Mouse (Mus musculus) liver, embryonic 15.5 days (tissue): ENCODE measurements around the gene Lmf2. TPM values are rescaled to one million over a fixed set of nuclear protein-coding genes. Genes with fewer than 3 reads are reported as not detected.

Experiments
- ATAC-seq: fragments of 200-750 bp; cut with Nextera tagmentation; 2 replicates; pipeline ENCODE4 v1.8.0; 2017; ENCODE audit warnings: moderate number of reproducible peaks, mild to moderate bottlenecking, moderate library complexity; ENCODE audit not compliant: insufficient read depth
- H3K27ac ChIP-seq: fragments of 300-500 bp; sonication (generic); replicated peaks from 2 replicates; pipeline ENCODE4 v1.5.1; 2015; ENCODE audit warnings: mild to moderate bottlenecking, inconsistent platforms
- H3K27me3 ChIP-seq: fragments of 300-500 bp; sonication (generic); 2 replicates; pipeline ENCODE4 v1.6.1; 2015; ENCODE audit warnings: mild to moderate bottlenecking, inconsistent platforms
- H3K36me3 ChIP-seq: fragments of 300-500 bp; sonication (generic); replicated peaks from 2 replicates; pipeline ENCODE4 v1.6.1; 2015; ENCODE audit warnings: moderate library complexity, mild to moderate bottlenecking, inconsistent platforms
- H3K4me1 ChIP-seq: fragments of 300-500 bp; sonication (generic); replicated peaks from 2 replicates; pipeline ENCODE4 v1.6.1; 2015; ENCODE audit warnings: inconsistent platforms
- H3K4me2 ChIP-seq: fragments of 300-500 bp; sonication (generic); 2 replicates; pipeline ENCODE4 v1.6.1; 2015; ENCODE audit warnings: moderate library complexity, mild to moderate bottlenecking, inconsistent platforms
- H3K4me3 ChIP-seq: fragments of 300-500 bp; sonication (generic); replicated peaks from 2 replicates; pipeline ENCODE4 v1.5.1; 2015; ENCODE audit warnings: mild to moderate bottlenecking, inconsistent platforms
- H3K9ac ChIP-seq: fragments of 300-500 bp; sonication (generic); 2 replicates; pipeline ENCODE4 v1.6.1; 2015; ENCODE audit warnings: moderate library complexity, mild to moderate bottlenecking, inconsistent platforms
- H3K9me3 ChIP-seq: fragments of 300-500 bp; sonication (generic); replicated peaks from 2 replicates; pipeline ENCODE4 v1.6.1; 2016; ENCODE audit warnings: inconsistent platforms
- WGBS: fragments of 180-500 bp; shearing (Covaris S2); methylation state at CpG from one replicate; pipeline ENCODE4 v1.1.7; 2015; ENCODE audit warnings: mixed read lengths; ENCODE audit not compliant: insufficient replicate concordance; 5-methylcytosine and 5-hydroxymethylcytosine counted together
- polyA plus RNA-seq: library from polyadenylated mRNA; unstranded; fragments of >200 nt; fragmentation: Nextera tagmentation; extraction: Ambion mirVana; gene quantifications from 2 replicates; pipeline ENCODE4 v1.2.1, GENCODE M21; 2015

Gene Lmf2
- polyA plus RNA-seq, 1 experiment from 2014 or later: 30.9 TPM

- Histone ChIP-seq H3K4me3 (peak within 1 kb of the TSS; percentile 43), H3K4me2 (peak within 1 kb of the TSS; percentile 77), H3K27ac (no peak within 1 kb of the TSS), H3K27me3 (peaks cover 57% of the 10 kb centered on the region), H3K9me3 (no peaks in the 10 kb centered on the region), H3K36me3 (no peaks in the 10 kb centered on the region), H3K9ac (peak within 1 kb of the TSS; percentile 21; the same call in 1 of the 2 replicates), H3K4me1 (peaks cover 38% of the 10 kb centered on the region)
- WGBS: 2% methylated on average over 32 of the region's 33 CpGs
- peak; percentile 16; the same call in 1 of the 2 replicates for ATAC-seq
Measured at GRCm38 (mm10) chr15:89378831-89379401, 23.5 kb upstream of the Lmf2 start, which contains the start of gene Odf3b. TSS of gene Odf3b (minus strand) at chr15:89379282.

GRCm38 (mm10) chr15:89377938-89378828 is 22.7 kb upstream of the Lmf2 start:
- peak overlapping the region; percentile 77 for H3K4me2 ChIP-seq
- no peaks in the 10 kb centered on the region for H3K36me3 ChIP-seq
- peak overlapping the region; percentile 43 for H3K4me3 ChIP-seq
- peaks cover 46% of the 10 kb centered on the region for H3K4me1 ChIP-seq
- H3K27ac ChIP-seq: no peak overlapping the region
- H3K9ac ChIP-seq: peak overlapping the region; percentile 21; the same call in 1 of the 2 replicates
- peaks cover 57% of the 10 kb centered on the region for H3K27me3 ChIP-seq
- no peak for ATAC-seq
- no peaks in the 10 kb centered on the region for H3K9me3 ChIP-seq
- 18% methylated on average over 46 of the region's 46 CpGs for WGBS

- Histone ChIP-seq H3K27ac (no peak overlapping the region), H3K9ac (no peak overlapping the region), H3K4me2 (peak overlapping the region; percentile 23; the same call in 1 of the 2 replicates), H3K36me3 (peaks cover 6% of the 10 kb centered on the region), H3K4me1 (peaks cover 54% of the 10 kb centered on the region), H3K27me3 (peaks cover 51% of the 10 kb centered on the region), H3K9me3 (no peaks in the 10 kb centered on the region), H3K4me3 (no peak overlapping the region)
- no peak for ATAC-seq
- 13% methylated on average over 18 of the region's 18 CpGs for whole genome bisulfite sequencing
Measured at GRCm38 (mm10) chr15:89377362-89377761, 21.9 kb upstream of the Lmf2 start.

- no peak within 1 kb of the TSS for H3K4me3 ChIP-seq
- H3K9me3 ChIP-seq: no peaks in the 10 kb centered on the region
- WGBS: 45% methylated on average over 16 of the region's 16 CpGs
Measured at GRCm38 (mm10) chr15:89376957-89377356, 21.5 kb upstream of the Lmf2 start, which contains the start of gene Tymp. TSS of gene Tymp (minus strand) at chr15:89377039.

GRCm38 (mm10) chr15:89376040-89376439 is 20.6 kb upstream of the Lmf2 start:
- peaks cover 46% of the 10 kb centered on the region for H3K27me3 ChIP-seq
- no peak overlapping the region for H3K4me3 ChIP-seq
- peaks cover 58% of the 10 kb centered on the region for H3K4me1 ChIP-seq
- no peak overlapping the region for H3K9ac ChIP-seq
- H3K36me3 ChIP-seq: peaks cover 19% of the 10 kb centered on the region
- WGBS: 65% methylated on average over 7 of the region's 7 CpGs
- no peak for ATAC-seq
- no peak overlapping the region for H3K4me2 ChIP-seq
- no peaks in the 10 kb centered on the region for H3K9me3 ChIP-seq
- H3K27ac ChIP-seq: no peak overlapping the region

More at GRCm38 (mm10) chr15:89376957-89377356, 21.5 kb upstream of the Lmf2 start, which contains the start of gene Tymp:
- H3K27ac ChIP-seq: no peak within 1 kb of the TSS
- peaks cover 48% of the 10 kb centered on the region for H3K27me3 ChIP-seq
- H3K36me3 ChIP-seq: peaks cover 10% of the 10 kb centered on the region
- no peak within 1 kb of the TSS for H3K9ac ChIP-seq
- H3K4me1 ChIP-seq: peaks cover 58% of the 10 kb centered on the region
- no peak for ATAC-seq
- peak within 1 kb of the TSS; percentile 23; the same call in 1 of the 2 replicates for H3K4me2 ChIP-seq

- no peak overlapping the region for H3K27ac ChIP-seq
- H3K9ac ChIP-seq: no peak overlapping the region
- 80% methylated on average over 17 of the region's 17 CpGs for WGBS
- no peaks in the 10 kb centered on the region for H3K9me3 ChIP-seq
- H3K36me3 ChIP-seq: peaks cover 30% of the 10 kb centered on the region
- H3K4me3 ChIP-seq: no peak overlapping the region
- H3K27me3 ChIP-seq: peaks cover 37% of the 10 kb centered on the region
- H3K4me2 ChIP-seq: no peak overlapping the region
- no peak for ATAC-seq
- H3K4me1 ChIP-seq: peaks cover 66% of the 10 kb centered on the region
Measured at GRCm38 (mm10) chr15:89374801-89375534, 19.5 kb upstream of the Lmf2 start.

- ATAC-seq: no peak
- H3K4me1 ChIP-seq: peaks cover 62% of the 10 kb centered on the region
- H3K27me3 ChIP-seq: peaks cover 33% of the 10 kb centered on the region
- 50% methylated on average over 9 of the region's 9 CpGs for WGBS
- H3K4me2 ChIP-seq: peak overlapping the region; percentile 99
- no peaks in the 10 kb centered on the region for H3K9me3 ChIP-seq
- H3K36me3 ChIP-seq: peaks cover 36% of the 10 kb centered on the region
- peak overlapping the region; percentile 82 for H3K4me3 ChIP-seq
- H3K27ac ChIP-seq: 0 out of 2 replicates have a peak overlapping the region, but pooled peaks have one; percentile 89
- peak overlapping the region; percentile 78 for H3K9ac ChIP-seq
Measured at GRCm38 (mm10) chr15:89374340-89374739, 18.9 kb upstream of the Lmf2 start.

- Histone ChIP-seq H3K4me1 (peaks cover 57% of the 10 kb centered on the region), H3K27ac (peak within 1 kb of the TSS; percentile 89)
Measured at GRCm38 (mm10) chr15:89373762-89374248, 18.3 kb upstream of the Lmf2 start, which contains the start of gene Sco2. TSS of gene Sco2 (minus strand) at chr15:89373846.

GRCm38 (mm10) chr15:89373027-89373761 is 17.7 kb upstream of the Lmf2 start:
- Histone ChIP-seq H3K4me1 (peaks cover 51% of the 10 kb centered on the region), H3K36me3 (peaks cover 48% of the 10 kb centered on the region), H3K4me2 (peak overlapping the region; percentile 99), H3K27ac (peak overlapping the region; percentile 89), H3K27me3 (peaks cover 22% of the 10 kb centered on the region), H3K9ac (peak overlapping the region; percentile 78), H3K9me3 (no peaks in the 10 kb centered on the region), H3K4me3 (peak overlapping the region; percentile 82)
- WGBS: under 1% methylated on average over 35 of the region's 35 CpGs
- peak; percentile 81 for ATAC-seq

More at GRCm38 (mm10) chr15:89373762-89374248, 18.3 kb upstream of the Lmf2 start, which contains the start of gene Sco2:
- no peaks in the 10 kb centered on the region for H3K9me3 ChIP-seq
- peak; percentile 71 for ATAC-seq
- WGBS: under 1% methylated on average over 42 of the region's 42 CpGs
- H3K9ac ChIP-seq: peak within 1 kb of the TSS; percentile 78
- H3K36me3 ChIP-seq: peaks cover 42% of the 10 kb centered on the region
- H3K27me3 ChIP-seq: peaks cover 28% of the 10 kb centered on the region
- peak within 1 kb of the TSS; percentile 99 for H3K4me2 ChIP-seq
- H3K4me3 ChIP-seq: peak within 1 kb of the TSS; percentile 82

- peaks cover 47% of the 10 kb centered on the region for H3K4me1 ChIP-seq
- peak overlapping the region; percentile 82 for H3K4me3 ChIP-seq
- no peak for ATAC-seq
- H3K27ac ChIP-seq: peak overlapping the region; percentile 89
- no peaks in the 10 kb centered on the region for H3K9me3 ChIP-seq
- peak overlapping the region; percentile 99 for H3K4me2 ChIP-seq
- peaks cover 54% of the 10 kb centered on the region for H3K36me3 ChIP-seq
- 82% methylated on average over 7 of the region's 7 CpGs for WGBS
- peak overlapping the region; percentile 78; the same call in 1 of the 2 replicates for H3K9ac ChIP-seq
- H3K27me3 ChIP-seq: peaks cover 15% of the 10 kb centered on the region
Measured at GRCm38 (mm10) chr15:89372536-89372935, 17.1 kb upstream of the Lmf2 start.
